Comparison of ENCODE assay signal across 17 mouse cellular contexts in genomic region chr13:12179481-12179880, GRCm38 (mm10).
"Had no signal": no experiment of that assay in that cellular context is flagged by ENCODE, and none has a peak within 500 bp of the region (broad histone marks: within the 10 kb centered on the region; RNA-seq: fewer than 3 reads in every experiment).

No protein-coding gene starts in this region.

- H3K9ac ChIP-seq: liver, postnatal 0 days; lung, embryonic 15.5 days; midbrain, embryonic 13.5 days; midbrain, embryonic 15.5 days; neural tube, embryonic 12.5 days; stomach, embryonic 15.5 days had no signal

- DNase-seq: liver, postnatal 0 days; lung, adult 2 months; lung, postnatal 14 days; lung, postnatal 36 days; thymus, adult 2 months; thymus, postnatal 25 days; thymus, postnatal 4 days had no signal

- H3K4me2 ChIP-seq: lung, embryonic 15.5 days; midbrain, embryonic 11.5 days; midbrain, embryonic 13.5 days; midbrain, embryonic 15.5 days; neural tube, embryonic 12.5 days; stomach, embryonic 15.5 days had no signal

- H3K4me1 ChIP-seq: lung, embryonic 15.5 days; megakaryocyte, embryonic 14.5 days; midbrain, embryonic 15.5 days; neural tube, embryonic 12.5 days; stomach, embryonic 15.5 days had no signal

- H3K27me3 ChIP-seq: lung, embryonic 15.5 days; megakaryocyte, embryonic 14.5 days; midbrain, embryonic 13.5 days; midbrain, embryonic 15.5 days; neural tube, embryonic 12.5 days; stomach, embryonic 15.5 days had no signal

- ATAC-seq: liver, postnatal 0 days; lung, postnatal 0 days; midbrain, embryonic 13.5 days; midbrain, embryonic 15.5 days had no signal

- H3K9me3 ChIP-seq: lung, embryonic 15.5 days; megakaryocyte, embryonic 14.5 days; midbrain, embryonic 13.5 days; midbrain, embryonic 15.5 days; neural tube, embryonic 12.5 days; stomach, embryonic 15.5 days had no signal

- H3K36me3 ChIP-seq: lung, embryonic 15.5 days; midbrain, embryonic 15.5 days; neural tube, embryonic 12.5 days; stomach, embryonic 15.5 days had no signal

- H3K27ac ChIP-seq: lung, embryonic 15.5 days; macrophage; midbrain, embryonic 13.5 days; midbrain, embryonic 15.5 days; neural tube, embryonic 12.5 days; stomach, embryonic 15.5 days; stomach, postnatal 0 days had no signal

- H3K4me3 ChIP-seq: lung, embryonic 15.5 days; megakaryocyte, embryonic 14.5 days; midbrain, embryonic 13.5 days; midbrain, embryonic 15.5 days; neural tube, embryonic 12.5 days; stomach, embryonic 15.5 days had no signal
